Mouse (Mus musculus): ENCODE measurements around the gene Pbx2. TPM values are rescaled to one million over a fixed set of nuclear protein-coding genes. Genes with fewer than 3 reads are reported as not detected.
"Not testable (repeated sequence)": the region's sequence is repeated elsewhere in the genome, so short reads cannot be mapped to it uniquely, and the experiment has no call there.

Pbx2 gene
- 9.2 and 10.2 TPM in 2 replicates for polyA plus RNA-seq (2015; fragmentation: Nextera tagmentation; extraction: Ambion mirVana)

- H3K4me2 ChIP-seq = peak within 1 kb of the TSS; percentile 91
- ATAC-seq (ENCODE audit: low read depth) = peak; percentile 6
- H3K27me3 ChIP-seq = no peaks in the 10 kb centered on the region
- peaks cover 76% of the 10 kb centered on the region for H3K4me1 ChIP-seq (replicated peaks)
- 3% methylated on average over 21 of the region's 21 CpGs for WGBS
- peak within 1 kb of the TSS; percentile 99 for H3K27ac ChIP-seq (replicated peaks)
- peak within 1 kb of the TSS; percentile 98 for H3K9ac ChIP-seq
- peaks cover 18% of the 10 kb centered on the region for H3K36me3 ChIP-seq
- no peaks in the 10 kb centered on the region for H3K9me3 ChIP-seq
- peak within 1 kb of the TSS; percentile 81 for H3K4me3 ChIP-seq
Observed at GRCm38 (mm10) chr17:34591029-34591993, at the start of gene Pbx2. TSS of gene Pbx2 (plus strand) at chr17:34591266.

- not testable (repeated sequence) for H3K27ac ChIP-seq (replicated peaks); H3K4me2 ChIP-seq; ATAC-seq (ENCODE audit: low read depth); H3K9me3 ChIP-seq; H3K4me1 ChIP-seq (replicated peaks); H3K4me3 ChIP-seq; H3K9ac ChIP-seq; H3K27me3 ChIP-seq; H3K36me3 ChIP-seq
- WGBS = 96% methylated on average over 13 of the region's 13 CpGs
Observed at GRCm38 (mm10) chr17:34543567-34543966, 47.5 kb upstream of the Pbx2 start.

- Histone ChIP-seq H3K27me3 (no peaks in the 10 kb centered on the region), H3K27ac (replicated peaks) (no peak overlapping the region), H3K4me1 (replicated peaks) (no peaks in the 10 kb centered on the region), H3K36me3 (no peaks in the 10 kb centered on the region), H3K4me3 (no peak overlapping the region), H3K9ac (no peak overlapping the region), H3K9me3 (no peaks in the 10 kb centered on the region), H3K4me2 (no peak overlapping the region)
- 100% methylated on average over 1 of the region's 1 CpGs for WGBS
- no peak for ATAC-seq (ENCODE audit: low read depth)
Observed at GRCm38 (mm10) chr17:34546797-34547196, 44.3 kb upstream of the Pbx2 start.

GRCm38 (mm10) chr17:34547601-34548000 lies 43.5 kb upstream of the Pbx2 start:
- 90% methylated on average over 4 of the region's 4 CpGs for WGBS
- Histone ChIP-seq H3K27me3 (no peaks in the 10 kb centered on the region), H3K9me3 (no peaks in the 10 kb centered on the region), H3K36me3 (no peaks in the 10 kb centered on the region), H3K4me2 (no peak overlapping the region), H3K27ac (replicated peaks) (no peak overlapping the region), H3K9ac (no peak overlapping the region), H3K4me1 (replicated peaks) (no peaks in the 10 kb centered on the region), H3K4me3 (no peak overlapping the region)
- no peak for ATAC-seq (ENCODE audit: low read depth)

GRCm38 (mm10) chr17:34549156-34549555 lies 41.9 kb upstream of the Pbx2 start:
- no peak overlapping the region for H3K9ac ChIP-seq
- H3K4me2 ChIP-seq = no peak overlapping the region
- no peaks in the 10 kb centered on the region for H3K4me1 ChIP-seq (replicated peaks)
- no peak overlapping the region for H3K27ac ChIP-seq (replicated peaks)
- H3K4me3 ChIP-seq = no peak overlapping the region
- no peaks in the 10 kb centered on the region for H3K27me3 ChIP-seq
- ATAC-seq (ENCODE audit: low read depth) = no peak
- H3K36me3 ChIP-seq = no peaks in the 10 kb centered on the region
- whole genome bisulfite sequencing = 86% methylated on average over 3 of the region's 3 CpGs
- no peaks in the 10 kb centered on the region for H3K9me3 ChIP-seq

GRCm38 (mm10) chr17:34549843-34550242 lies 41.2 kb upstream of the Pbx2 start:
- ATAC-seq (ENCODE audit: low read depth) = no peak
- WGBS = 87% methylated on average over 2 of the region's 2 CpGs

GRCm38 (mm10) chr17:34555483-34555882 lies 35.6 kb upstream of the Pbx2 start:
- Histone ChIP-seq H3K36me3 (no peaks in the 10 kb centered on the region), H3K27ac (replicated peaks) (no peak overlapping the region), H3K4me3 (no peak overlapping the region), H3K4me2 (no peak overlapping the region), H3K9me3 (no peaks in the 10 kb centered on the region), H3K27me3 (no peaks in the 10 kb centered on the region), H3K4me1 (replicated peaks) (no peaks in the 10 kb centered on the region), H3K9ac (no peak overlapping the region)
- WGBS = 24% methylated on average over 5 of the region's 5 CpGs
- no peak for ATAC-seq (ENCODE audit: low read depth)

More at GRCm38 (mm10) chr17:34549843-34550242, 41.2 kb upstream of the Pbx2 start:
- no peaks in the 10 kb centered on the region for H3K9me3 ChIP-seq
- H3K36me3 ChIP-seq = no peaks in the 10 kb centered on the region
- no peak overlapping the region for H3K4me3 ChIP-seq
- H3K4me2 ChIP-seq = no peak overlapping the region
- no peak overlapping the region for H3K9ac ChIP-seq
- no peaks in the 10 kb centered on the region for H3K4me1 ChIP-seq (replicated peaks)
- no peak overlapping the region for H3K27ac ChIP-seq (replicated peaks)
- H3K27me3 ChIP-seq = no peaks in the 10 kb centered on the region

- no peak for ATAC-seq (ENCODE audit: low read depth)
- Histone ChIP-seq H3K27me3 (no peaks in the 10 kb centered on the region), H3K36me3 (no peaks in the 10 kb centered on the region), H3K4me3 (no peak overlapping the region), H3K9me3 (no peaks in the 10 kb centered on the region), H3K9ac (no peak overlapping the region), H3K4me2 (no peak overlapping the region), H3K27ac (replicated peaks) (no peak overlapping the region), H3K4me1 (replicated peaks) (no peaks in the 10 kb centered on the region)
- WGBS = 87% methylated on average over 8 of the region's 8 CpGs
Observed at GRCm38 (mm10) chr17:34556406-34556805, 34.7 kb upstream of the Pbx2 start.

GRCm38 (mm10) chr17:34557411-34557810 lies 33.7 kb upstream of the Pbx2 start:
- no peak for ATAC-seq (ENCODE audit: low read depth)
- 64% methylated on average over 11 of the region's 11 CpGs for WGBS
- no peak overlapping the region for H3K4me3 ChIP-seq
- H3K9me3 ChIP-seq = no peaks in the 10 kb centered on the region
- H3K27me3 ChIP-seq = no peaks in the 10 kb centered on the region
- no peak overlapping the region for H3K4me2 ChIP-seq
- no peak overlapping the region for H3K9ac ChIP-seq
- no peaks in the 10 kb centered on the region for H3K4me1 ChIP-seq (replicated peaks)
- H3K27ac ChIP-seq (replicated peaks) = no peak overlapping the region
- H3K36me3 ChIP-seq = no peaks in the 10 kb centered on the region

- H3K36me3 ChIP-seq = no peaks in the 10 kb centered on the region
- peaks cover 2% of the 10 kb centered on the region; the same call in 1 of the 2 replicates for H3K4me1 ChIP-seq (replicated peaks)
- H3K9ac ChIP-seq = no peak overlapping the region
- no peaks in the 10 kb centered on the region for H3K9me3 ChIP-seq
- 88% methylated on average over 7 of the region's 7 CpGs for WGBS
- no peak for ATAC-seq (ENCODE audit: low read depth)
- no peaks in the 10 kb centered on the region for H3K27me3 ChIP-seq
- no peak overlapping the region for H3K4me3 ChIP-seq
- H3K27ac ChIP-seq (replicated peaks) = no peak overlapping the region
- H3K4me2 ChIP-seq = no peak overlapping the region
Observed at GRCm38 (mm10) chr17:34559116-34559515, 31.9 kb upstream of the Pbx2 start.

GRCm38 (mm10) chr17:34559895-34560294 lies 31.2 kb upstream of the Pbx2 start:
- peaks cover 8% of the 10 kb centered on the region for H3K4me1 ChIP-seq (replicated peaks)
- no peak overlapping the region for H3K4me2 ChIP-seq
- H3K27ac ChIP-seq (replicated peaks) = no peak overlapping the region
- WGBS = 24% methylated on average over 15 of the region's 15 CpGs
- no peaks in the 10 kb centered on the region for H3K27me3 ChIP-seq
- H3K9me3 ChIP-seq = no peaks in the 10 kb centered on the region
- H3K4me3 ChIP-seq = no peak overlapping the region
- no peak for ATAC-seq (ENCODE audit: low read depth)
- no peaks in the 10 kb centered on the region for H3K36me3 ChIP-seq
- H3K9ac ChIP-seq = no peak overlapping the region

- Histone ChIP-seq H3K9me3 (no peaks in the 10 kb centered on the region), H3K27ac (replicated peaks) (no peak overlapping the region), H3K4me2 (no peak overlapping the region), H3K4me1 (replicated peaks) (peaks cover 8% of the 10 kb centered on the region), H3K4me3 (no peak overlapping the region), H3K27me3 (no peaks in the 10 kb centered on the region), H3K9ac (no peak overlapping the region), H3K36me3 (no peaks in the 10 kb centered on the region)
- no peak for ATAC-seq (ENCODE audit: low read depth)
- WGBS = 93% methylated on average over 6 of the region's 6 CpGs
Observed at GRCm38 (mm10) chr17:34560438-34560837, 30.6 kb upstream of the Pbx2 start.
